Mouse (Mus musculus) forebrain, embryonic 10.5 days (tissue): ENCODE data around the gene Vps45. TPM values are rescaled to one million over a fixed set of nuclear protein-coding genes. Genes with fewer than 3 reads are reported as not detected.
"Not testable (repeated sequence)": the region's sequence is repeated elsewhere in the genome, so short reads cannot be mapped to it uniquely, and the experiment has no call there.

Experiments used
- DNase-seq: peaks from one replicate; pipeline ENCODE4 v3.0.0-alpha.2; 2017; ENCODE audit warnings: low spot score; ENCODE audit errors: extremely low spot score
- H3K27ac ChIP-seq: fragments of 300-500 bp; sonication (generic); 2 replicates; pipeline ENCODE4 v1.5.1; 2016; ENCODE audit warnings: mild to moderate bottlenecking
- H3K27me3 ChIP-seq: fragments of 300-500 bp; sonication (generic); 2 replicates; pipeline ENCODE4 v1.6.1; 2016; ENCODE audit warnings: mild to moderate bottlenecking; ENCODE audit not compliant: poor library complexity, severe bottlenecking
- H3K36me3 ChIP-seq: fragments of 300-500 bp; sonication (generic); replicated peaks from 2 replicates; pipeline ENCODE4 v1.6.1; 2016; ENCODE audit warnings: mild to moderate bottlenecking, moderate library complexity
- H3K4me1 ChIP-seq: fragments of 300-500 bp; sonication (generic); 2 replicates; pipeline ENCODE4 v1.6.1; 2016
- H3K4me3 ChIP-seq: fragments of 300-500 bp; sonication (generic); 2 replicates; pipeline ENCODE4 v1.5.1; 2016; ENCODE audit warnings: mild to moderate bottlenecking, moderate library complexity
- H3K9me3 ChIP-seq: fragments of 300-500 bp; sonication (generic); 2 replicates; pipeline ENCODE4 v1.6.1; 2016; ENCODE audit warnings: mild to moderate bottlenecking, moderate library complexity
- WGBS: fragments of 180-500 bp; shearing (Covaris S2); methylation state at CpG from one replicate; pipeline ENCODE4 v1.1.7; 2016; 5-methylcytosine and 5-hydroxymethylcytosine counted together
- polyA plus RNA-seq: library from polyadenylated mRNA; unstranded; fragments of >200 nt; fragmentation: Nextera tagmentation; extraction: Ambion mirVana; gene quantifications from 2 replicates; pipeline ENCODE4 v1.2.1, GENCODE M21; 2016

The Vps45 gene
- polyA plus RNA-seq, 1 experiment from 2014 or later, result 28.0 TPM

DNA sequence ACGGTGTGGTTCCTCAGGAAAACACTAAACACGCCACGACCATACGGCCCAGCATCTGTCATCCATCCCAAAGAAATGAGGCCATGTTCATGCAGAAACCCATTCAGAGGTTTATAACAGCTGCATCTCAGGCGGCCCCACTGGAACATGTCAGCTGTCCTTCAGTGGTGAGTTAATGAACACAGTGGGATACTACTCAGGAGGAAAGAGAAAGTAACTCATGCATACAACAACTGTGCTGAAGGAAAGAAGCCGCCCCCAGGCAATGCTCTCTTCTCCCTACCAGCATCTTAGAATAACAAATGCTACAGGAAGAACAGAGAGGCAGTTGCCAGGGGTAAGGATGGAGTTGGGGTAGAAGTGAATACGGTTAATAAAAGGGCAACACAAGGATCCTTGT lies 7.5 kb downstream of the Vps45 start:
- DNase-seq, result no peak
- Histone ChIP-seq H3K36me3 (peaks cover 10% of the 10 kb centered on the region), H3K9me3 (no peaks in the 10 kb centered on the region), H3K4me3 (no peak overlapping the region), H3K27me3 (no peaks in the 10 kb centered on the region), H3K27ac (no peak overlapping the region), H3K4me1 (peaks cover 4% of the 10 kb centered on the region; the same call in 1 of the 2 replicates)
- WGBS, result 80% methylated on average over 7 of the region's 7 CpGs

DNA sequence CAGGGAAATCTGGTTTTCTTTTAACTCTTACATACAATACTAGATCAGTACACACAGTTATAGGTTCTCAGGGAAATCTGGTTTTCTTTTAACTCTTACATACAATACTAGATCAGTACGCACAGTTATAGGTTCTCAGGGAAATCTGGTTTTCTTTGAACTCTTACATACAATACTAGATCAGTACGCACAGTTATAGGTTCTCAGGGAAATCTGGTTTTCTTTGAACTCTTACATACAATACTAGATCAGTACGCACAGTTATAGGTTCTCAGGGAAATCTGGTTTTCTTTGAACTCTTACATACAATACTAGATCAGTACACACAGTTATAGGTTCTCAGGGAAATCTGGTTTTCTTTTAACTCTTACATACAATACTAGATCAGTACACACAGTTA lies 13.7 kb downstream of the Vps45 start:
- H3K27me3 ChIP-seq, H3K9me3 ChIP-seq, H3K4me3 ChIP-seq, H3K27ac ChIP-seq, DNase-seq, H3K4me1 ChIP-seq: not testable (repeated sequence)
- WGBS, result 87% methylated on average over 3 of the region's 3 CpGs
- H3K36me3 ChIP-seq, result peaks cover 18% of the 10 kb centered on the region

DNA sequence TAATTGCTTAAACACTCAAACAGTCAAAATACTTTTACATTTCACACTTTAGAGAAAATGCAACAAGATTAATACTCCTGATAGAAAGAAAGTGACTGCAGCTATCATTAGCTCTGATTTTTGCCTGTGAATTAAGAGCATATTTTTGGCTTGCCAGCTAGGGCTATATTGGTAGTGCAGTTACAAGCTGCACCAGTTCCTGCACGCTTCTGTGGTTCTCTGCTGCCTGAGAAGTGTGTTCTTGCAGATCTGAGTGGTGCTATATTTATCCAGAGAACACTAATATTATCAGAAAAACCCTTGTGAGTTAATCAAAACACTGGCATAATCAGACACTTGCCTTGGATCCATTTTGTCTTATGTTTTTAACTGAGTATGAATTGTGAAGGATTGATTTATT lies 15.2 kb downstream of the Vps45 start:
- no peak for DNase-seq
- H3K4me1 ChIP-seq, result peaks cover 4% of the 10 kb centered on the region; the same call in 1 of the 2 replicates
- 85% methylated on average over 1 of the region's 1 CpGs for WGBS
- H3K36me3 ChIP-seq, result peaks cover 18% of the 10 kb centered on the region
- no peak overlapping the region for H3K27ac ChIP-seq
- H3K9me3 ChIP-seq, result no peaks in the 10 kb centered on the region
- no peak overlapping the region for H3K4me3 ChIP-seq
- H3K27me3 ChIP-seq, result no peaks in the 10 kb centered on the region

DNA sequence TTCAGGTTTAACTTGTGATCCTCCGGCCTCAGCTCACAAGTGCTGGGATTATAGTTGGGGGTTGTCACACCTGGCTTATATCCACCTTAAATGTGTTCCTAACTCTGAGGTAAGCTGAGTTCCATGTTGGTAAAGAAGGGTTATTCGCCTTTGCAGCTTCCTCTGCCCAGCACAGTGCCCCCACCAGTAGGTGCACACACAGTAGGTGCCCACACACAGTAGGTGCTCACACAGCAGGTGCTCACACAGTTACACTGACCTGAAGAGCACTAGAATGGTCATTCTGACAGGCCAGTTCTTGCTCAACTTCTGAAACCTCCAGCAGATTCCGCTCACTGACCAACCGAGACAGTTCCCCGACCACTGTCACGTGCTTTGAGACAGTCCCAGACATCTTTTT lies 17.2 kb downstream of the Vps45 start:
- Histone ChIP-seq H3K4me3 (no peak overlapping the region), H3K4me1 (peaks cover 2% of the 10 kb centered on the region; the same call in 1 of the 2 replicates), H3K27me3 (no peaks in the 10 kb centered on the region), H3K27ac (no peak overlapping the region), H3K36me3 (peaks cover 11% of the 10 kb centered on the region), H3K9me3 (no peaks in the 10 kb centered on the region)
- DNase-seq, result no peak
- WGBS, result 93% methylated on average over 6 of the region's 6 CpGs

DNA sequence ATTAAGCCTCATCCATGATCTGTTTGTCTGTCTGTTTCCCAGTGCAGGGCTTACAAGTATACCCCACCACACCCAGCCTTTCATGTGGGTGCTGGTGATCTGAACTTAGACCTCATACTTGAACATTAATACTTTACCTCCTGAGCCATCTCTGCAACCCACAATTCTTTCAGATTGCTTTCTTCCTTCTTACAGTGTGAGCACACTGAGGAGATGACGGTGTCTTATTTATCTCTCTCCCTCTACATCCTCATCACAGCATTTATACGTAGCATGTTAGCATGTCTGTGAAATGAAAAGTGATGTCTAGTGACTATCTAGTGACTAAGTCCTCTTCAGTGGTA lies 17.6 kb downstream of the Vps45 start:
- Histone ChIP-seq H3K27me3 (no peaks in the 10 kb centered on the region), H3K36me3 (peaks cover 7% of the 10 kb centered on the region), H3K9me3 (no peaks in the 10 kb centered on the region), H3K4me1 (no peaks in the 10 kb centered on the region), H3K27ac (no peak overlapping the region), H3K4me3 (no peak overlapping the region)
- no peak for DNase-seq
- WGBS, result 96% methylated on average over 2 of the region's 2 CpGs

DNA sequence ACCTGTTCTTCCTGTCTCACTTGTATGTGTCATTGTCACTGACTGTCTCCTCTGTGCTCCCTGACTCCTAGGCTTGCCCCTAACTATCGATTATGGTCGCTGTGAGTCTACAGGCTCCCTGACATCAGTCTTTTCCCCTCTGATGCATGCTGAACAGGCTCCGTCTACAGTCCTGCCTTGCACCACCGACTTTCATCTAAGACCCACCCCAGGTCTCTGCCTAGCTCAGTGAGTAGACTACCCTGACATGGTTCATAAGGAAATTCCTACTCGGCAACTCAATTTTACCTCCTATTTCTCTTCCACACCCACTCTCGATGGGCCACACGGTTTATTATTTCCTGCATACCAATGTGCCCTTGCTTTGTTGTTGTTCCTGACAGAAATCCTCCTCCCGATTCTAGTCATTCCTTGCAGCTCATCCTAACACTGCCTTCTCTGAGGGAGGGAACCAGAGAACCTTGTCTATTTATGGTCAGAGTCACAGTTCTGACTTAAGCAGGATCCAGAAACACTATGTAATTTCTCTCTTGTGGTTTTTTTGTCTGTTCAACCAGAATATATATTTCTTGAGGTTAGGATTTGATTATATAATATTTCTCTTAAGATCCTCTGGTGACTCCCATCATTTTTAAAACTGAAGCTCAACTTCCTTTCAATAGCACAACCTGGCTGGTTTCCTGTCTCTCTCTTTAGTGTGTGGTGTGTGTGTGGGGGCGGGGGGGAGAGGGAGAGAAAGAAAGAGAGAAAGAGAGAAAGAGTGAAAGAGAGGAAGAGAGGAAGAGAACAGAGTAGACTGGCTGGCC lies 18.2 kb downstream of the Vps45 start:
- no peak for DNase-seq
- WGBS, result 88% methylated on average over 9 of the region's 9 CpGs
- no peak overlapping the region for H3K27ac ChIP-seq
- peaks cover 1% of the 10 kb centered on the region for H3K36me3 ChIP-seq
- H3K4me1 ChIP-seq, result no peaks in the 10 kb centered on the region
- H3K27me3 ChIP-seq, result no peaks in the 10 kb centered on the region
- no peaks in the 10 kb centered on the region for H3K9me3 ChIP-seq
- H3K4me3 ChIP-seq, result no peak overlapping the region

DNA sequence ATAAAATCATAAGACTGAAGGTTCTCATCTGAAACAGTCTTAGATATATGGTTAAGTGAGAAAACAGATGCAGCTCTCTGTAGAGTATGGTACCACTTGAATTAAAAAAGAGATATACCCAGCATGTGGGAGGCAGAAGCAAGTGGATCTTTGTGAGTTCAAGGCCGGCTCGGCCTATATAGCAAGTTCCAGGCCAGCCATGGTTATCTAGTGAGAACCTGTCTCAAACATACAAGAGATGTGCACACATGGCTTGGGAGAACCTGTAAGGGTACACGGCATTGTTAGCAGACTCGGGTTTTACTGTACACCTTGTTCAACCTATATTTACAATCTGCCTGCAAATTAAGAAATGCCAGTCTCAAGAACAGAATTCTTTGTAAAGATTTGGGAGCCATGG lies 19.4 kb downstream of the Vps45 start:
- no peak overlapping the region for H3K27ac ChIP-seq
- no peaks in the 10 kb centered on the region for H3K9me3 ChIP-seq
- no peaks in the 10 kb centered on the region for H3K4me1 ChIP-seq
- H3K27me3 ChIP-seq, result no peaks in the 10 kb centered on the region
- 96% methylated on average over 4 of the region's 4 CpGs for WGBS
- H3K36me3 ChIP-seq, result no peaks in the 10 kb centered on the region; the same call in 1 of the 2 replicates
- no peak for DNase-seq
- no peak overlapping the region for H3K4me3 ChIP-seq

DNA sequence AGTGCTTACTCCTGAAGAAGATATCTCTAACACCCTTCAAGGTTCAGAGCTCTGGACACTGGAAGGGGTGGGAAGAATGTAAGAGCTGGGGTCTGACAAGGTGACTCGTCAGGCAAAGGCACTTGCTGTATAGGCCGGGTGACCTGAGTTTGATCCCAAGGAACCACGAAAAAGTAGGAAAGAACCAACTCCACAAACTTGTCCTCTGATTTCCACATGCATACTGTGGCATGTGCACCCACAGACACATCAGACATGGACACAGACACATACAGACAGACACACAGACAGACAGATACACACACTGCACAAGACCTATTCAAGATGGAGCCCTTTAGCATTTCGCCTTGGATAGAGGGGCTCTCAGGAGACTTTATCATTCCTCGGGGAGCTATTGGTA lies 20.1 kb downstream of the Vps45 start:
- 92% methylated on average over 5 of the region's 5 CpGs for WGBS
- Histone ChIP-seq H3K4me3 (no peak overlapping the region), H3K27ac (no peak overlapping the region), H3K27me3 (no peaks in the 10 kb centered on the region), H3K4me1 (no peaks in the 10 kb centered on the region), H3K9me3 (no peaks in the 10 kb centered on the region), H3K36me3 (peaks cover 2% of the 10 kb centered on the region)
- DNase-seq, result no peak

DNA sequence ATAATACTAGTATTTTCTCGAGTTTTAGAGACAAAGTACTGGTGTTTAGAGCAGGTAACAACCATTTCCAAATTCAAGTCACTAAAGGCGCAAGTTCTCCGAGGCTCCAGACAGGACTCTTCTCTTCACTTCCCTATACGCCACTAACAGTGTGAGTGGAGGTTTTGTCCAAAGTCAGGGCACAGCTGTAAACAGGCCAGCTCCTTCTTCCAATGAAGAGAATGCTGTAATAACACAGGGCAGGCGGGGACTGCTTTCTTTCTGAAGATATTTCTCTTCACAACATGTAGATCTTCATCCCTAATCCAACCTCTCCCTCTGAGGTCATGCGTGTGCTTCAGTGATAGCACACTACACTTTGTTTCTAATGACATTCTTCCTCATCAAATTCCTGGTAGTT lies 21.5 kb downstream of the Vps45 start:
- no peak overlapping the region for H3K4me3 ChIP-seq
- no peaks in the 10 kb centered on the region for H3K9me3 ChIP-seq
- H3K4me1 ChIP-seq, result no peaks in the 10 kb centered on the region
- DNase-seq, result no peak
- no peaks in the 10 kb centered on the region for H3K27me3 ChIP-seq
- peaks cover 5% of the 10 kb centered on the region for H3K36me3 ChIP-seq
- WGBS, result 88% methylated on average over 6 of the region's 6 CpGs
- H3K27ac ChIP-seq, result no peak overlapping the region

DNA sequence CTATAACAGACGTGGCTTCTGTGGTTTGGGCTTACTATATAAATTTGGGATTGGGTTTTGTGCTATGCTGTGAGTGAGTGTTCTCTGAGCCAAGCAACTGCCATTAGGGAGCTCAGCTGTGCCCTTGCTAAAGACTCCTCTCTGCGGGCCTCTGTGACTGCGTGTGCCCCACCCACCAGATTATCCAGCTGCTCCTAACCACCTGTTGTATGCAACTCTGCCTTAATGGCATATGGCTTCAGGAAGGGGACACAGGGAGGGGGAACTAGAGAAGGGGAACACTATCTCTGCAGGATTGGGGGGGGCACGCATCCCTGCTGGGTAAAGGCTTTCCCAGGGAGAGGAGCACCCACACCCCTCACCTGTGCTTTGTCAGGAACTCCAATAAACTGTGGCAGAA lies 25.2 kb downstream of the Vps45 start:
- no peak for DNase-seq
- WGBS, result 89% methylated on average over 4 of the region's 4 CpGs
- peaks cover 12% of the 10 kb centered on the region for H3K36me3 ChIP-seq
- no peak overlapping the region for H3K4me3 ChIP-seq
- no peaks in the 10 kb centered on the region for H3K27me3 ChIP-seq
- no peak overlapping the region for H3K27ac ChIP-seq
- no peaks in the 10 kb centered on the region for H3K9me3 ChIP-seq
- H3K4me1 ChIP-seq, result no peaks in the 10 kb centered on the region

DNA sequence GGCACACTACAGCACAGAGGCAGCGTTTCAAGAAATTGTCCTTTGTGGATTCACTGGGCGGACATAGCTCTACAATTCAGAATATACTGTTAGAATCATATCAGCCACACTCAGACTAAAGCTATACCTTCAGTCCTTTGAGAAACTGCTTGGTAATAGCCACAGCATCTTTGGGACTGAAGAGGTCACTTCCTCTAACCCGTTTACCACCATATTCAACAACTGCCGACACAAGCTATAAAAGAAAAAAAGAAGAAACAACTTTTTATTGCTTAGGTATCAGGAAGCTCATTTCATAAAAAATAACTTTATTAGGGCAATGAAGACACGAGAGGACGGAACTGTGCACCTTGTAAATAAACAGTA lies 25.6 kb downstream of the Vps45 start:
- no peak for DNase-seq
- Histone ChIP-seq H3K4me1 (no peaks in the 10 kb centered on the region), H3K36me3 (peaks cover 12% of the 10 kb centered on the region), H3K4me3 (no peak overlapping the region), H3K9me3 (no peaks in the 10 kb centered on the region), H3K27me3 (no peaks in the 10 kb centered on the region), H3K27ac (no peak overlapping the region)
- 95% methylated on average over 6 of the region's 6 CpGs for WGBS

DNA sequence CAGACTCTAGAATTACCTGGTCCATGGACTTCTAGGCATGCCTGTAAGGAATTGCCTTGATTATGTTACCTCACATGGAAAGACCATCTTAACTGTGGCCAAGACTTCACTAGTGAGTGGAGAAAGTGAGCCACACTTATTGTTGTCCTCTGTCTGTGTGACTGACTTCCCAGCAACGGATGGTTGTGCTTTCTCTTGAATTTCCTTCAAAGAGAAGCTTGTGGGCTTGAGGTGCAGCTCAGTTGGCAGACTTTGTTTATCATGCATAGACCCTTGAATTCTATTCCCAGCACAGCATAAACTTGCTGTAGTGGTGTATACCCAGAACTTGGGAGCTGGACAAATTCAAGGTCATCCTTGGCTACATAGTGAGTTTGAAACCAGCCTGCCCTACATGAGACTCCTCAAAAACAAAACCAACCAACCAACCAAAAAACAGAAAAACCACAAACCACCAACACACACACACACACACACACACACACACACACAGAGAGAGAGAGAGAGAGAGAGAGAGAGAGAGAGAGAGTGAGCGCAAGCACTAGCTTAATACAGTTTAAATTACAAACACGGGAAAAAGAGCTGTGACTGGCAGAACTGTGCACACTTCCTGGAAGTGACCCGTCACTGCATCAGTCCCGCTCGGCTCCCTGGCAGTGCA lies 26.1 kb downstream of the Vps45 start:
- no peaks in the 10 kb centered on the region for H3K4me1 ChIP-seq
- no peaks in the 10 kb centered on the region for H3K27me3 ChIP-seq
- WGBS, result 89% methylated on average over 6 of the region's 6 CpGs
- H3K9me3 ChIP-seq, result no peaks in the 10 kb centered on the region
- H3K36me3 ChIP-seq, result peaks cover 12% of the 10 kb centered on the region
- H3K27ac ChIP-seq, result no peak overlapping the region
- no peak overlapping the region for H3K4me3 ChIP-seq
- no peak for DNase-seq

DNA sequence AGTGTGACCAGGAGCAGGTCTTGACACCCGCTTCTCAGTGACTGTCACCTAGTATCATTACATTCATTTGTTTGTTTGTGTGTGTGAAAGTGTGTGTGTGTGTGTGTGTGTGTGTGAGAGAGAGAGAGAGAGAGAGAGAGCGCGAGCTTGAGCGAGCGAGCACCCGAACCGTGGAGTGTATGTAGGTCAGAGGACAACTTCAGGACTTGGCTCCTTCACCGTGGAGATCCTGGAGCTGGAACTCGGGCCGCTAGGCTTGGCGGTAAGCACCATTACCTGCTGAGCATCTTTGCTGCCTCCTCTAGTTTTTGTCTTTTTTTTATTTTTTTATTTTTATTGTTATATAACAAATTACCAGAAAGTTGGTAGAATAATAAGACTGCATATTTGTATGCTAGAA lies 28.5 kb downstream of the Vps45 start:
- H3K27me3 ChIP-seq, result no peaks in the 10 kb centered on the region
- H3K4me3 ChIP-seq, result no peak overlapping the region
- H3K4me1 ChIP-seq, result no peaks in the 10 kb centered on the region
- 96% methylated on average over 11 of the region's 11 CpGs for WGBS
- peaks cover 12% of the 10 kb centered on the region for H3K36me3 ChIP-seq
- H3K27ac ChIP-seq, result no peak overlapping the region
- DNase-seq, result no peak
- no peaks in the 10 kb centered on the region for H3K9me3 ChIP-seq
